ENCODE assay signal across 8 mouse cellular contexts in the genomic region with DNA sequence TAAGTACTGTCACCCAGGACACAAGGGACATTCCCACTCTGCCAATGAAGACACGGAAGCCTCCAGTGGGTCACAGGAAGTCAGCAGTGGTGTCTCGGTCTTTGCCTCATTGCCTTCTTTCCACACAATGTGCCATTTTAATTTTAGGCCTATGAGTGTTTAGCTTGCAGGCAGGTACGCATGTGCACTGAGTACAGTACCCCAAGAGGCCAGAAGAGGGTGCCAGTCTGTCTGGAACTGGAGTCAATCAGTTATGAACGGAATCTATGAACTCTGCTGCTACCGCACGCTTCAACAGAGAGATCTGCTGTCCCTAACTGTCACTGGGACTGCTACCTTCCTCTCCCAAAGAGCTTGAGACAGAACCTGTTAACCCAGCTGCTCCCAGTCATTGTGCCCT. TPM values are rescaled to one million over a fixed set of nuclear protein-coding genes. Genes with fewer than 3 reads are reported as not detected.
A peak's percentile ranks its signal among the peaks of the same experiment; 100 is the strongest.
DNase-seq lines count a peak whose midpoint lies in the region; ATAC-seq and TF ChIP-seq lines count a peak whose summit lies in the region.

No protein-coding gene starts in this region.

- 85% methylated on average over 6 of the region's 6 CpGs for WGBS in hindbrain, embryonic 11.5 days
- WGBS in hindbrain, embryonic 13.5 days, result 82% methylated on average over 6 of the region's 6 CpGs
- 94% methylated on average over 6 of the region's 6 CpGs for WGBS in thymus, adult 2 months

- no peaks in the 10 kb centered on the region for H3K27me3 ChIP-seq in hindbrain, embryonic 11.5 days (ENCODE audit: control insufficient read depth, insufficient read depth, low read length)
- no peaks in the 10 kb centered on the region for H3K27me3 ChIP-seq in hindbrain, embryonic 13.5 days
- no peaks in the 10 kb centered on the region for H3K27me3 ChIP-seq in thymus, adult 2 months (ENCODE audit: control insufficient read depth, insufficient read depth, low read length)

- no peak overlapping the region for H3K4me3 ChIP-seq in hindbrain, embryonic 11.5 days (ENCODE audit: low read depth, low read length)
- no peak overlapping the region for H3K4me3 ChIP-seq in hindbrain, embryonic 13.5 days
- no peak overlapping the region for H3K4me3 ChIP-seq in thymus, adult 2 months (ENCODE audit: control insufficient read depth, insufficient read depth, low read length)
- no peak overlapping the region for H3K4me3 ChIP-seq in embryonic fibroblast, embryonic 13.5 days (ENCODE audit: insufficient read depth, low read length)

- TF ChIP-seq CTCF in thymus, adult 2 months (IDR thresholded peaks at IDR 0.05; ENCODE audit: borderline replicate concordance, control insufficient read depth, extremely low read depth, insufficient read depth, low read length, poor library complexity), result no peak
- TF ChIP-seq CTCF in embryonic fibroblast, embryonic 13.5 days (IDR thresholded peaks at IDR 0.05; ENCODE audit: borderline replicate concordance, insufficient read depth, low read length), result peak; percentile 40; the same call in 1 of the 2 replicates

- no peak overlapping the region for H3K27ac ChIP-seq in hindbrain, embryonic 11.5 days (ENCODE audit: low read depth, low read length)
- H3K27ac ChIP-seq in hindbrain, embryonic 13.5 days, result no peak overlapping the region
- no peak overlapping the region for H3K27ac ChIP-seq in thymus, adult 2 months (ENCODE audit: control insufficient read depth, insufficient read depth, low read length)
- no peak overlapping the region for H3K27ac ChIP-seq in embryonic fibroblast, embryonic 13.5 days (ENCODE audit: insufficient read depth, low read length)

- no peak overlapping the region for H3K9ac ChIP-seq in hindbrain, embryonic 11.5 days (ENCODE audit: low read depth, low read length)
- no peak overlapping the region for H3K9ac ChIP-seq in hindbrain, embryonic 13.5 days

- H3K9me3 ChIP-seq in hindbrain, embryonic 11.5 days (ENCODE audit: control insufficient read depth, low read length), result no peaks in the 10 kb centered on the region
- no peaks in the 10 kb centered on the region for H3K9me3 ChIP-seq in hindbrain, embryonic 13.5 days

- DNase-seq in hindbrain, embryonic 11.5 days (ENCODE audit: low spot score), result peak; percentile 60
- DNase-seq in thymus, postnatal 14 days, result peak; percentile 56
- DNase-seq in thymus, adult 2 months, result no peak
- DNase-seq in thymus, postnatal 25 days, result peak; percentile 35

- no peak for ATAC-seq in hindbrain, embryonic 11.5 days (ENCODE audit: low FRiP score)
- ATAC-seq in hindbrain, embryonic 13.5 days (ENCODE audit: low FRiP score), result no peak
- ATAC-seq in monocyte, adult 5-6 weeks (replicated peaks; ENCODE audit: insufficient number of reproducible peaks, low FRiP score, low TSS enrichment, poor library complexity, severe bottlenecking), result no peak
- no peak for ATAC-seq in inflammation-experienced regulatory T-cells, adult 6 months

- no peak for TF ChIP-seq POLR2A in thymus, adult 2 months (IDR thresholded peaks at IDR 0.05; ENCODE audit: control insufficient read depth, extremely low read depth, insufficient read depth, low read length, poor library complexity)
- no peak for TF ChIP-seq POLR2A in embryonic fibroblast, embryonic 13.5 days (IDR thresholded peaks at IDR 0.05; ENCODE audit: low read depth, low read length)

- no peaks in the 10 kb centered on the region; the same call in 1 of the 2 replicates for H3K4me1 ChIP-seq in hindbrain, embryonic 11.5 days (replicated peaks; ENCODE audit: control insufficient read depth, insufficient read depth, low read length)
- peaks cover 23% of the 10 kb centered on the region for H3K4me1 ChIP-seq in hindbrain, embryonic 13.5 days (replicated peaks)
- peaks cover 6% of the 10 kb centered on the region for H3K4me1 ChIP-seq in thymus, adult 2 months (replicated peaks; ENCODE audit: control insufficient read depth, insufficient read depth, low read length)
- no peaks in the 10 kb centered on the region for H3K4me1 ChIP-seq in embryonic fibroblast, embryonic 13.5 days (ENCODE audit: control insufficient read depth, insufficient read depth, low read length)

- peaks cover 17% of the 10 kb centered on the region for H3K36me3 ChIP-seq in hindbrain, embryonic 11.5 days (ENCODE audit: control insufficient read depth, insufficient read depth, low read length)
- peaks cover 83% of the 10 kb centered on the region for H3K36me3 ChIP-seq in hindbrain, embryonic 13.5 days
- H3K36me3 ChIP-seq in thymus, adult 2 months (ENCODE audit: control insufficient read depth, insufficient read depth, low read length), result peaks cover 8% of the 10 kb centered on the region; the same call in 1 of the 2 replicates

- no peak overlapping the region for H3K4me2 ChIP-seq in hindbrain, embryonic 11.5 days (replicated peaks; ENCODE audit: low read depth, low read length)
- H3K4me2 ChIP-seq in hindbrain, embryonic 13.5 days, result no peak overlapping the region

RNA-seq across cellular contexts. Expression of a gene that starts 17.3 kb away (rescaled TPM):
- 10.1 and 11.3 TPM in 2 replicates for polyA plus RNA-seq in hindbrain, embryonic 11.5 days (2014; fragmentation: Nextera tagmentation; extraction: Ambion mirVana)
- 17.1 and 18.1 TPM in 2 replicates for polyA plus RNA-seq in hindbrain, embryonic 13.5 days (2015; fragmentation: Nextera tagmentation; extraction: Ambion mirVana)
- 106 and 120 TPM in 2 replicates for polyA plus RNA-seq in thymus, adult 2 months (2012; rRNA removed)
- polyA plus RNA-seq in embryonic fibroblast, embryonic 13.5 days (2011; ENCODE audit: insufficient read length, low read depth, missing spikeins), result 3.6 and 4.3 TPM in 2 replicates
- 112 to 213 TPM (median 125 TPM) in 3 replicates for total RNA-seq in monocyte, adult 5-6 weeks (2017)
- 100 to 1,000 TPM; 108 to 124 (median 115) TPM for polyA plus RNA-seq in inflammation-experienced regulatory T-cells, adult 6 months (2017; shearing (Covaris generic))

RNA-seq across cellular contexts. Expression of a gene that starts 18.2 kb away (rescaled TPM):
- polyA plus RNA-seq in hindbrain, embryonic 11.5 days (2014; fragmentation: Nextera tagmentation; extraction: Ambion mirVana), result 17.9 and 19.3 TPM in 2 replicates
- 36.3 and 41.2 TPM in 2 replicates for polyA plus RNA-seq in hindbrain, embryonic 13.5 days (2015; fragmentation: Nextera tagmentation; extraction: Ambion mirVana)
- polyA plus RNA-seq in thymus, adult 2 months (2012; rRNA removed), result 71.7 and 79.0 TPM in 2 replicates
- polyA plus RNA-seq in embryonic fibroblast, embryonic 13.5 days (2011; ENCODE audit: insufficient read length, low read depth, missing spikeins), result 14.6 and 19.6 TPM in 2 replicates
- 2.9 to 5.3 TPM (median 3.1 TPM) in 3 replicates for total RNA-seq in monocyte, adult 5-6 weeks (2017)
- 1 to 10 TPM; 4.6 to 8.9 (median 6.0) TPM for polyA plus RNA-seq in inflammation-experienced regulatory T-cells, adult 6 months (2017; shearing (Covaris generic))

RNA-seq across cellular contexts. Expression of a gene that starts 54.4 kb away (rescaled TPM):
- polyA plus RNA-seq in hindbrain, embryonic 11.5 days (2014; fragmentation: Nextera tagmentation; extraction: Ambion mirVana), result 22.0 and 23.6 TPM in 2 replicates
- polyA plus RNA-seq in hindbrain, embryonic 13.5 days (2015; fragmentation: Nextera tagmentation; extraction: Ambion mirVana), result 27.6 and 28.3 TPM in 2 replicates
- 7.2 and 7.3 TPM in 2 replicates for polyA plus RNA-seq in thymus, adult 2 months (2012; rRNA removed)
- 5.7 and 7.4 TPM in 2 replicates for polyA plus RNA-seq in embryonic fibroblast, embryonic 13.5 days (2011; ENCODE audit: insufficient read length, low read depth, missing spikeins)
- total RNA-seq in monocyte, adult 5-6 weeks (2017), result 9.8 to 16.9 TPM (median 13.1 TPM) in 3 replicates
- polyA plus RNA-seq in inflammation-experienced regulatory T-cells, adult 6 months (2017; shearing (Covaris generic)), result 1 to 10 TPM; 2.5 to 7.1 (median 3.4) TPM
